Mouse (Mus musculus) mouse trophoblast stem cell (cell line): Measurements from ENCODE around the gene Cblb.

Experiments
- in situ Hi-C, 2 experiments: fragments of 300-500 bp; cut with MseI, MboI; formaldehyde crosslinking; loops; 2 replicates in 1 of 2; 3 replicates in 1 of 2; pipeline ENCODE4 v1.15.1; 2025

The Cblb gene

DNA sequence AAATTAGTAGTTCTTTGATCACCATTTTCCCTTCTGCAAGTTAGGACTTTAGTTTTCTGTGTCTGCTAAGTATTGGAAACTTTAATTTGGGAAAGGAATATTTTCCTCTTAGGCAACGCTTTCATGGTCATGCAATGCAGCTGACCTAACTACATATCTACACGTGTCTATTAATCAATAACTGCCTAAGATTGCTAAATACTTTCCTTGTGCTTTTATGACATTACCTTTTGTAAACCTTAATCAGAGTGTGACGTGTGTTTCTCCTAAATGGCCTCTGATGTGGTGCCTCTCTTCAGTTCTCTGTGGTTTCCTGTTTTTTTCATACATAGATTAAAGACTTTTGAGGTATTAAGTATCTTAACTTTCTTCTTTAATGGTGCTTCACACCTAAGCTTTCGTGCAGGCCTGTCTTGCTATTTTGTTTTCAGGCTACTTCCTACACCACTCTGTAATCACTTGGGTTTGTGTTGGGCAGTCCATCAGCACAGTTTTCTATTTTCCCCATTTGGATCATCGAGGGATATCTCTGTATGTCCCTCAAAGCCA is 98.4 kb downstream of the Cblb start:
- in situ Hi-C loops, result no loop called here

GRCm38 (mm10) chr16:52132808-52133490 is 101.9 kb downstream of the Cblb start:
- in situ Hi-C loops, result no loop called here

GRCm38 (mm10) chr16:52134631-52135227 is 103.7 kb downstream of the Cblb start:
- in situ Hi-C loops, result no loop called here

GRCm38 (mm10) chr16:52135689-52136390 is 104.8 kb downstream of the Cblb start:
- in situ Hi-C loops, result no loop called here

DNA sequence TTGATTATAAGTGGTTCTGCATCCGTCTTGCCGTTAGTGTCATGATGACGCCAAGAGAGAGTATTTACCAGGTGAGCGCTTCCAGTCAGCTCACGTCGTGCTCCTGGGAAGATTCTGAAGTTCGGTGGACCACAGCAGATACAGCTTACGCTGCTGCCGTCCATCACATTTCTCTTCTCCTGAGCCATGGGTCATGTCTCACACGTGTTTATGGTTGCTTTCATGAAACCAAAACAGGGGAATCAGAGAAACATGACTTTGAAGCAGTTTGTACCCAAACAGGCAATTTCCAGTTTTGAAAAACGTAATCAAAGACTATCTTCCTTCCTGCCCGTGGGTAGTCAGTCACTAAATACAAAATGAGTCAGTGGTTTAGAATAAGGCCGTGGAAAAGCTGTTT is 112.1 kb downstream of the Cblb start:
- in situ Hi-C loops, result no loop called here

DNA sequence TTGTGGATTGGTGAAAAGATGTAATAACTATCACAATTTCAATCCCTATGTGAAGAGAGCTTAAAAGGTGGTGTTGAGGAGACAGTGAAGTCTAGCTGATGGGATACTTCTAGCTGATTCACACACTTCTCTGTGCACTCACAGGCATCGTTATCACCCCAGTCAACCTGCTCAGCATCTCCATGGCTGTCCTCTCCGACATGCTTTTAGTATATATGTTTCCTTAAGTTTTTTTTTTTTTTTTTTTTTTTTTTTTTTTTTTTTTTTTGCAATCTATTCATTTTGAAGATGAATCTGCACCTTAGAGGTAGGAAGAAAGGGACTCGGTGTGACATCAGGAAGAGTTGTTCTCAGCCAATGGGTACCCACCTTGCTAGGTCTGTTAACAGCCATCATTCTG is 112.8 kb downstream of the Cblb start:
- in situ Hi-C loops, result no loop called here

GRCm38 (mm10) chr16:52144792-52145191 is 113.8 kb downstream of the Cblb start:
- in situ Hi-C loops, result no loop called here

DNA sequence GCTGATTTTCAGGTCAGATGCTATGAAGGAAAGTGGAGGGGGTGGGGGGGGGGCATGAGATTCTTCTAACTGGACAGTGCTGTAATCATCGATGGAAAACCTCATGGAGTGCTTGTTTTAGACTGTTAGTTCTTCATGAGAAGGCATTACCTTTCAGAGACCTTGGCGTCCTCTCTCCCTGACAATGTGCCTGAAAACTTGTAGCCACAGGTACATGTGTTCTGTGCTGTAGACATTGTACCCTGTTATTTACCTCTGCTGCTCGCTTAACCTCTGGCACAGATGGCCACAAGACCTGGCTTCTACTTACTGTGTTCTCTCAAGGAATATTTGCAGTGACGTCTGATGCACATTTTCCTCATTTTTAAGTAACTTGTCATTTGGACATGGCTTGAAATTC is 114.5 kb downstream of the Cblb start:
- in situ Hi-C loops, result no loop called here

- in situ Hi-C loops, result no loop called here
These were observed 116.1 kb downstream of the Cblb start for GRCm38 (mm10) chr16:52146976-52147696.

DNA sequence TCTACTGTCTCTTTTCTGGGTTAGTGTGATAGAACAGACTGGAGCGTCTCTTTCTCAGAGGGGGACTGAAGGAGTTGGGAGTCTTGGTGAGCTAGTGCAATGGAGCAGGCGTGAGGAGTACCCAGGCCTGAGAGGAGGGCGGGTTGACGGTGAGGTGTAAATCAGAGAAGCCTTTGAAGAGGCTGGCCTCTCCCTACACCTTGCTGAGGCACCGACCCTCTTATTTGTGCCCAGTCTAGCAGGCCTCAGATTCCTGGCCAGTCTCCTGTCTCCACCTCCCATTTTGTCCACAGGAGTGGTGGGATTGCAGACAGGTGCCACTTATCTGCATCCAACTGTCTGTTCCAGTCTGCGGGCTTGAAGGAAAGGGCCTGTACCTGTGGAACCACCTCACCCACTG is 117.0 kb downstream of the Cblb start:
- in situ Hi-C loops, result no loop called here

DNA sequence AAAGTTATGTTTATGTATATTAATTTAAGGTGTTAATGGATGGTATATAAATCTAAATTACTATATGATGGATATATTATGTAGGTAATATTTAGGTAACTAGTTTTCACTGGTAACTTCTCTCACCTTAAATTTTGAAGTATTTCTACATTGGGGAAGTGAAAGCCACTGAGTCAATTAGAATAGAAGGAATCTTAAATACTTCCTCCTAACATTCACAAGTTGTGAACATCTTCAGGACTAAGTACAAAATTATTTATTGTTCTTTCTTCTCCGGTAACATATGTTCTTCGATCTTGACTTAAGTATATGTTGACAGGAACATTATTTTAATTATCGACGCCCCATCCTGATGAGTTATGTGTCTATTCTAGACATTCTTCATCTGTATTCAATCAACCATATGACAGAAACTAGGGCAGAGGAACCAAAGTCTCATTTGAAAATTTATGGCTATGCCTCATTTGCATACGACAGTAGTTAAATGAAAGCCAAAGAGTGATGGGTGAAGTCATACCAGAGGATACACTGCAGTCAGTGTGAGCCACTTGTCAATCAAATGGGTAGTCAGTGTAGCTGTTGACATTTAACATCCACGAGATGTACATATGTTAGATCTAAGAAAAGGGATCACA is 118.2 kb downstream of the Cblb start:
- in situ Hi-C loops, result no loop called here

- in situ Hi-C loops, result no loop called here
These were observed 124.1 kb downstream of the Cblb start for GRCm38 (mm10) chr16:52155030-52155696.

GRCm38 (mm10) chr16:52159958-52160504 is 129.0 kb downstream of the Cblb start:
- in situ Hi-C loops, result no loop called here

- in situ Hi-C loops, result no loop called here
These were observed 133.2 kb downstream of the Cblb start for GRCm38 (mm10) chr16:52164246-52164645.

DNA sequence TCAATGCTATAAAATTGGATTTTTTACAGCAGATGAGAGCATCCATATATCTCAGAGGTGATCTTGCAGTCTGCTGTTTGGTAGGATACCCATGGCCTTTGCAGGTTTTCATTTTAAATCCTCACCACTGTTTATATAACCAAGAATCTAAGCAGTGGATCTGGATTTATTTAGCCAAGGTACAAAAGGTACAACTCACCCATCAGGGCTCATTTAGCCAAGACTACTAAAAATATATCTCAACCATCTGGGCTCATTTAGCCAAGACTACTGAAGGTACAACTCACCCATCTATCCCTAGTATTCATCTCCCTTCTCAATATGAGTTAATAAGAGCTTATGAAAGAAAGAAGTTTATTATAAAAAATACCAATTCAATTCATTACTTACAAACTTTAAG is 142.2 kb downstream of the Cblb start:
- in situ Hi-C loops, result no loop called here

DNA sequence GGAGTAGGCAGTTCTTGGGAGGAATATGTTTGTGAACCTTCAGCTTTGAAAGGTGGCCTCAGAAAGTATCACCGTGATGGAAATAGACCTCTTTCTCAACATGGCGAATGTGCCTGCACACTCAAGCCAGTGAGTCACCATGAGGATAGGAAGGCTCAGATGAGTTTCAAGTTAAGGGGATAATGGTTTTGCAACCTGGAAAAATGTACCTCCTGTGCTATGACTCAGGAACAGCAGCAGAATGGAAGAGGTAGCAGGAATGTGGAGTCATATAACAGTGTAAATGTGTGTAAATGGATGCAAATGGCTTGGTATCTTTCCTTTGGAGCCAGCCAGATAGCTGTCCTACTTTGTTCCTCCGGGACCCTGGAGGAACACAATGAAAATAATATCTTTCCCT is 148.8 kb downstream of the Cblb start:
- in situ Hi-C loops, result loop anchor here in 1 of 2 experiments (25.0 kb wide), 1 partner anchor 868 kb away; no protein-coding TSS in a partner anchor

- in situ Hi-C loops, result loop anchor here in 1 of 2 experiments (25.0 kb wide), 1 partner anchor 870 kb away; no protein-coding TSS in a partner anchor
These were observed 151.0 kb downstream of the Cblb start for GRCm38 (mm10) chr16:52182057-52182456.

DNA sequence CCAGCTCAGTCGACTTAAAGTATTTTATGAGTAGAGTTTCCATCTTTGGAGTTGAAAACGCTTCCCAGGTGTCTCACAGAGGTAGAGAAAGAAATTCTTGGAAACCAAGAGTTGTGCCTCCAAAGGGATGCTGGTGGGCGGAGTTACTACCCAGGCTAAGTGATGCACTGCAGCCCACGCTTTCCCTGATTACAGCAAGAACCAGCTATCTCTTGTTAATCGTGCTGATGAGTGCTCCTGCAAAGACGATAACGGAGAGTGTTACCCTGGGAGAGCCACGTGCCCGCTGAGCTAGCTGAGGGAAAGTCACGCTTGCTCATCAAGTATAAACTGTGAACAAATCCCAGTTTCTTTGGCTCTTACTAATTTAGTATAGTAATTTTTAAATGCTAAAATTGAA is 153.3 kb downstream of the Cblb start:
- in situ Hi-C loops, result loop anchor here in 1 of 2 experiments (25.0 kb wide), 1 partner anchor 872 kb away; no protein-coding TSS in a partner anchor

- in situ Hi-C loops, result loop anchor here in 1 of 2 experiments (25.0 kb wide), 1 partner anchor 874 kb away; no protein-coding TSS in a partner anchor
These were observed 155.7 kb downstream of the Cblb start for GRCm38 (mm10) chr16:52186731-52187130.

- in situ Hi-C loops, result loop anchor here in 1 of 2 experiments (25.0 kb wide), 1 partner anchor 877 kb away; no protein-coding TSS in a partner anchor
These were observed 158.1 kb downstream of the Cblb start for GRCm38 (mm10) chr16:52189103-52189502.
